Mouse (Mus musculus) neural tube, embryonic 15.5 days (tissue): ENCODE results near the gene Tmem214. TPM values are rescaled to one million over a fixed set of nuclear protein-coding genes. Genes with fewer than 3 reads are reported as not detected.

ENCODE experiments used
- ATAC-seq: fragments of 200-750 bp; cut with Nextera tagmentation; 2 replicates; pipeline ENCODE4 v1.8.0; 2017; ENCODE audit warnings: mild to moderate bottlenecking, moderate TSS enrichment, moderate library complexity; ENCODE audit not compliant: low FRiP score
- H3K27ac ChIP-seq: fragments of 300-500 bp; sonication (generic); replicated peaks from 2 replicates; pipeline ENCODE4 v1.5.1; 2015; ENCODE audit warnings: mild to moderate bottlenecking, inconsistent platforms
- H3K27me3 ChIP-seq: fragments of 300-500 bp; sonication (generic); replicated peaks from 2 replicates; pipeline ENCODE4 v1.6.1; 2015; ENCODE audit warnings: inconsistent platforms
- H3K36me3 ChIP-seq: fragments of 300-500 bp; sonication (generic); 2 replicates; pipeline ENCODE4 v1.6.1; 2015; ENCODE audit warnings: inconsistent platforms
- H3K4me1 ChIP-seq: fragments of 300-500 bp; sonication (generic); 2 replicates; pipeline ENCODE4 v1.6.1; 2015; ENCODE audit warnings: inconsistent platforms
- H3K4me2 ChIP-seq: fragments of 300-500 bp; sonication (generic); 2 replicates; pipeline ENCODE4 v1.6.1; 2015; ENCODE audit warnings: inconsistent platforms, mild to moderate bottlenecking, moderate library complexity
- H3K4me3 ChIP-seq: fragments of 300-500 bp; sonication (generic); replicated peaks from 2 replicates; pipeline ENCODE4 v1.5.1; 2015; ENCODE audit warnings: mild to moderate bottlenecking, inconsistent platforms
- H3K9ac ChIP-seq: fragments of 300-500 bp; sonication (generic); replicated peaks from 2 replicates; pipeline ENCODE4 v1.6.1; 2015; ENCODE audit warnings: mild to moderate bottlenecking, inconsistent platforms
- H3K9me3 ChIP-seq: fragments of 300-500 bp; sonication (generic); replicated peaks from 2 replicates; pipeline ENCODE4 v1.6.1; 2016; ENCODE audit warnings: inconsistent platforms
- WGBS: fragments of 180-500 bp; shearing (Covaris S2); methylation state at CpG from one replicate; pipeline ENCODE4 v1.1.7; 2015; ENCODE audit warnings: mixed read lengths; 5-methylcytosine and 5-hydroxymethylcytosine counted together
- polyA plus RNA-seq: library from polyadenylated mRNA; unstranded; fragments of >200 nt; fragmentation: Nextera tagmentation; extraction: Ambion mirVana; gene quantifications from 2 replicates; pipeline ENCODE4 v1.2.1, GENCODE M21; 2015

The Tmem214 gene
- 69.9 and 71.2 TPM in 2 replicates for polyA plus RNA-seq

- WGBS: 98% methylated on average over 3 of the region's 3 CpGs
- peaks cover 29% of the 10 kb centered on the region for H3K4me1 ChIP-seq
- no peaks in the 10 kb centered on the region for H3K9me3 ChIP-seq
- no peak within 1 kb of the TSS for H3K27ac ChIP-seq
- H3K27me3 ChIP-seq: no peaks in the 10 kb centered on the region
- H3K4me2 ChIP-seq: peak within 1 kb of the TSS; percentile 72; the same call in 1 of the 2 replicates
- peak within 1 kb of the TSS; percentile 86; the same call in 1 of the 2 replicates for H3K4me3 ChIP-seq
- H3K36me3 ChIP-seq: peaks cover 56% of the 10 kb centered on the region
- ATAC-seq: no peak
- no peak within 1 kb of the TSS for H3K9ac ChIP-seq
Observed at GRCm38 (mm10) chr5:30867712-30868111, at the start of gene Tmem214. Tmem214 (plus strand) TSS chr5:30868012.

GRCm38 (mm10) chr5:30818758-30819309 is 49.0 kb upstream of the Tmem214 start:
- Histone ChIP-seq H3K9ac (no peak overlapping the region), H3K4me1 (peaks cover 31% of the 10 kb centered on the region), H3K9me3 (no peaks in the 10 kb centered on the region), H3K4me3 (no peak overlapping the region), H3K4me2 (no peak overlapping the region), H3K27ac (no peak overlapping the region), H3K27me3 (no peaks in the 10 kb centered on the region), H3K36me3 (no peaks in the 10 kb centered on the region)
- no peak for ATAC-seq
- WGBS: 92% methylated on average over 8 of the region's 8 CpGs

GRCm38 (mm10) chr5:30822689-30823088 is 45.1 kb upstream of the Tmem214 start:
- H3K9me3 ChIP-seq: no peaks in the 10 kb centered on the region
- H3K27ac ChIP-seq: no peak overlapping the region
- no peaks in the 10 kb centered on the region for H3K27me3 ChIP-seq
- no peak for ATAC-seq
- H3K4me1 ChIP-seq: peaks cover 7% of the 10 kb centered on the region
- no peak overlapping the region for H3K4me3 ChIP-seq
- 87% methylated on average over 5 of the region's 5 CpGs for WGBS
- H3K9ac ChIP-seq: no peak overlapping the region
- H3K36me3 ChIP-seq: no peaks in the 10 kb centered on the region
- H3K4me2 ChIP-seq: no peak overlapping the region

GRCm38 (mm10) chr5:30823091-30823490 is 44.7 kb upstream of the Tmem214 start:
- WGBS: 93% methylated on average over 3 of the region's 3 CpGs
- Histone ChIP-seq H3K27ac (no peak overlapping the region), H3K4me3 (no peak overlapping the region), H3K27me3 (no peaks in the 10 kb centered on the region), H3K4me1 (peaks cover 6% of the 10 kb centered on the region), H3K36me3 (no peaks in the 10 kb centered on the region), H3K9ac (no peak overlapping the region), H3K4me2 (no peak overlapping the region), H3K9me3 (no peaks in the 10 kb centered on the region)
- ATAC-seq: no peak

- H3K4me1 ChIP-seq: peaks cover 6% of the 10 kb centered on the region; the same call in 1 of the 2 replicates
- no peak overlapping the region for H3K4me2 ChIP-seq
- no peak for ATAC-seq
- no peaks in the 10 kb centered on the region for H3K27me3 ChIP-seq
- no peaks in the 10 kb centered on the region for H3K9me3 ChIP-seq
- H3K27ac ChIP-seq: no peak overlapping the region
- no peak overlapping the region for H3K9ac ChIP-seq
- H3K4me3 ChIP-seq: no peak overlapping the region
- no peaks in the 10 kb centered on the region for H3K36me3 ChIP-seq
- 70% methylated on average over 11 of the region's 11 CpGs for WGBS
Observed at GRCm38 (mm10) chr5:30824124-30824988, 43.5 kb upstream of the Tmem214 start.

GRCm38 (mm10) chr5:30825166-30825565 is 42.6 kb upstream of the Tmem214 start:
- Histone ChIP-seq H3K4me2 (no peak overlapping the region), H3K27ac (no peak overlapping the region), H3K4me1 (peaks cover 6% of the 10 kb centered on the region; the same call in 1 of the 2 replicates), H3K4me3 (no peak overlapping the region), H3K9ac (no peak overlapping the region), H3K9me3 (no peaks in the 10 kb centered on the region), H3K36me3 (no peaks in the 10 kb centered on the region), H3K27me3 (no peaks in the 10 kb centered on the region)
- ATAC-seq: no peak
- WGBS: 71% methylated on average over 10 of the region's 10 CpGs

- WGBS: 74% methylated on average over 6 of the region's 6 CpGs
- H3K4me3 ChIP-seq: no peak overlapping the region
- H3K36me3 ChIP-seq: no peaks in the 10 kb centered on the region
- no peak overlapping the region for H3K4me2 ChIP-seq
- no peaks in the 10 kb centered on the region for H3K27me3 ChIP-seq
- H3K9me3 ChIP-seq: no peaks in the 10 kb centered on the region
- H3K4me1 ChIP-seq: peaks cover 6% of the 10 kb centered on the region; the same call in 1 of the 2 replicates
- no peak overlapping the region for H3K27ac ChIP-seq
- no peak for ATAC-seq
- no peak overlapping the region for H3K9ac ChIP-seq
Observed at GRCm38 (mm10) chr5:30825821-30826220, 42.0 kb upstream of the Tmem214 start.

GRCm38 (mm10) chr5:30833416-30833815 is 34.4 kb upstream of the Tmem214 start:
- no peaks in the 10 kb centered on the region for H3K9me3 ChIP-seq
- H3K4me3 ChIP-seq: no peak overlapping the region
- H3K27me3 ChIP-seq: no peaks in the 10 kb centered on the region
- 90% methylated on average over 3 of the region's 3 CpGs for WGBS
- no peak overlapping the region for H3K4me2 ChIP-seq
- no peaks in the 10 kb centered on the region for H3K4me1 ChIP-seq
- ATAC-seq: no peak
- no peak overlapping the region for H3K9ac ChIP-seq
- H3K27ac ChIP-seq: no peak overlapping the region
- H3K36me3 ChIP-seq: peaks cover 20% of the 10 kb centered on the region

GRCm38 (mm10) chr5:30839731-30840130 is 28.1 kb upstream of the Tmem214 start:
- ATAC-seq: no peak
- no peak overlapping the region for H3K4me3 ChIP-seq
- no peak overlapping the region for H3K27ac ChIP-seq
- no peaks in the 10 kb centered on the region for H3K9me3 ChIP-seq
- H3K36me3 ChIP-seq: peaks cover 20% of the 10 kb centered on the region
- no peak overlapping the region for H3K9ac ChIP-seq
- no peaks in the 10 kb centered on the region for H3K27me3 ChIP-seq
- WGBS: 93% methylated on average over 2 of the region's 2 CpGs
- no peak overlapping the region for H3K4me2 ChIP-seq
- no peaks in the 10 kb centered on the region for H3K4me1 ChIP-seq

- Histone ChIP-seq H3K36me3 (peaks cover 11% of the 10 kb centered on the region), H3K27me3 (no peaks in the 10 kb centered on the region), H3K4me1 (no peaks in the 10 kb centered on the region), H3K9me3 (no peaks in the 10 kb centered on the region), H3K27ac (no peak overlapping the region), H3K4me3 (no peak overlapping the region), H3K4me2 (no peak overlapping the region), H3K9ac (no peak overlapping the region)
- WGBS: 57% methylated on average over 3 of the region's 3 CpGs
- no peak for ATAC-seq
Observed at GRCm38 (mm10) chr5:30841896-30842295, 25.9 kb upstream of the Tmem214 start.

- Histone ChIP-seq H3K27me3 (no peaks in the 10 kb centered on the region), H3K4me3 (no peak overlapping the region), H3K4me2 (no peak overlapping the region), H3K36me3 (no peaks in the 10 kb centered on the region), H3K9ac (no peak overlapping the region), H3K27ac (no peak overlapping the region), H3K9me3 (no peaks in the 10 kb centered on the region), H3K4me1 (peaks cover 7% of the 10 kb centered on the region)
- 51% methylated on average over 6 of the region's 6 CpGs for WGBS
- ATAC-seq: no peak
Observed at GRCm38 (mm10) chr5:30849891-30850555, 17.8 kb upstream of the Tmem214 start.
